Mouse (Mus musculus) brain, embryonic 14.5 days (tissue): ENCODE measurements around the gene Bbof1. TPM values are rescaled to one million over a fixed set of nuclear protein-coding genes. Genes with fewer than 3 reads are reported as not detected.

Experiments used
- DNase-seq: peaks from one replicate; pipeline ENCODE4 v3.0.0-alpha.2; 2011; ENCODE audit warnings: low read depth
- CTCF ChIP-seq: fragments of 200-500 bp; IDR thresholded peaks from 2 replicates; pipeline ENCODE4 v1.5.1; 2012; ENCODE audit warnings: inconsistent platforms, mild to moderate bottlenecking, moderate library complexity, borderline replicate concordance; ENCODE audit not compliant: insufficient read depth, insufficient read length; ENCODE audit errors: extremely low read depth
- POLR2A ChIP-seq: fragments of 200-500 bp; IDR thresholded peaks from 2 replicates; pipeline ENCODE4 v1.6.1; 2012; ENCODE audit warnings: mild to moderate bottlenecking, inconsistent platforms, borderline replicate concordance; ENCODE audit not compliant: poor library complexity, insufficient read depth, insufficient read length, severe bottlenecking; ENCODE audit errors: extremely low read depth
- polyA plus RNA-seq: library from polyadenylated mRNA; depleted of rRNA; stranded (reverse); fragments of >200 nt; gene quantifications from 2 replicates; pipeline ENCODE4 v1.2.3, GENCODE M21; 2012

Bbof1 gene
- polyA plus RNA-seq, 1 experiment = 3.4 TPM

GRCm38 (mm10) chr12:84388097-84388496 lies 20.8 kb upstream of the Bbof1 start:
- DNase-seq = no peak
- no peak for TF ChIP-seq CTCF
- no peak for TF ChIP-seq POLR2A

GRCm38 (mm10) chr12:84388774-84389400 lies 20.0 kb upstream of the Bbof1 start:
- TF ChIP-seq CTCF (no peak), POLR2A (no peak)
- no peak for DNase-seq

DNA sequence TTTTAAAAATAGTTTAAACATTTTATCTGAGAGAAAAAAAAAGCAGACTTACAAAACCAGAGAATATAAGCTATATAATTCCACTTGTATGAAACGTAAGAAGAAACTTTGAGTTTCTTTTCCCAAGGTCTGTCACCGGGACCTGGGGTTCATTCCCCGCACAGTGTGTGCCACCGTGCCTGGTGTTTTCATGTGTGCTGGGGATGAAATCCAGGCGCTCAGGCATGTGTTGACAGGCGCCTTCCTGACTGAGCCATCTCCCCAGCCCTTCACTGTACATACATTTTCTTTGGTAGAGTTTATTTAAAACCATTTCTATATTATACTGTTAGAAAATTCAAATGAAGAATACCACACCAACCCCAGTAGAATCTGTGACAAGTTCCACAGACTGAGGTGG lies 18.5 kb upstream of the Bbof1 start:
- DNase-seq = no peak
- TF ChIP-seq POLR2A (no peak), CTCF (no peak)

GRCm38 (mm10) chr12:84392681-84393080 lies 16.2 kb upstream of the Bbof1 start:
- DNase-seq = no peak
- TF ChIP-seq POLR2A (no peak), CTCF (no peak)

DNA sequence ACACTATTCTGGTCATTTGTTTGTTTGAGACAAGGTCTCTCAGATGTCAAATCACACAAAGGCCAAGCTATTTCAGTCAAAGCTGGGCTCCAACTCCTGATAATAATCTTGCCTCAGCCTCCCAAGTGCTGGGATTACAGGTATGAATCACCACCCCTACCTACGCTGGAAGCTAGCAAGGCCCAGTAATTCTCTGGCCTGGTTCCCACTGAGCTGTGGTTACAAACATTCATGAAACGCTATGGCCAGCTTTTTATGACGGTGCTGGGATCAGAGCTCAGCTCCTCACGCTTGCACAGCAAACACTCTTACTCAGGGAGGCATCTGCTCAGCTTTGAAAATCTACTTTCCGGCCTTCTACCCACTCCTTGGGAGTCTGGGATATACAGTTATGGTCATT lies 15.0 kb upstream of the Bbof1 start:
- DNase-seq = no peak
- TF ChIP-seq CTCF = no peak
- no peak for TF ChIP-seq POLR2A

GRCm38 (mm10) chr12:84396947-84397679 lies 11.8 kb upstream of the Bbof1 start:
- DNase-seq = no peak
- TF ChIP-seq CTCF = no peak
- no peak for TF ChIP-seq POLR2A

- no peak for TF ChIP-seq POLR2A
- no peak for TF ChIP-seq CTCF
Measured at GRCm38 (mm10) chr12:84397685-84398084, 11.2 kb upstream of the Bbof1 start.

GRCm38 (mm10) chr12:84398629-84399028 lies 10.2 kb upstream of the Bbof1 start:
- TF ChIP-seq CTCF (no peak), POLR2A (no peak)

More at GRCm38 (mm10) chr12:84397685-84398084, 11.2 kb upstream of the Bbof1 start:
- DNase-seq = no peak

GRCm38 (mm10) chr12:84399135-84399534 lies 9.7 kb upstream of the Bbof1 start:
- no peak for DNase-seq
- TF ChIP-seq POLR2A (no peak), CTCF (no peak)

More at GRCm38 (mm10) chr12:84398629-84399028, 10.2 kb upstream of the Bbof1 start:
- no peak for DNase-seq

DNA sequence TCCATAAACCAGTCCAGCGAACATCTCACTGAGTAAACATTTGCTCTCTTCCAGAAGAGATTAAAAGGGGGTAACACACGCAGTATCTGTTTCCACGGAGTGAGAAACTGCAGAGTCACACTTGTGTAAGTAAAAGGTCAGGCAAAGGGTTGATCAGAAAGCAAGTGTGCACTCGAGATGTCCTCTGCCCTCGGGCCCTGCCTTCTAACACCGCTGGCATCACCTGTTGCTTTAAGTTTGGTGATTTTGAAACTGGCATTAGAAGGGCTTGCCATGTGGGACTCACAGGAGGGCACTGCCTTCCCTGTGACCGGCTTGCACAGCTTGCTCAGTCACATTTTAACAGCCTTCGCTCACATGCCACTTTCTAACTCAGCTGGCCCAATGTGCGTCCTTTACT lies 9.2 kb upstream of the Bbof1 start:
- no peak for TF ChIP-seq CTCF
- TF ChIP-seq POLR2A = no peak
- no peak for DNase-seq

DNA sequence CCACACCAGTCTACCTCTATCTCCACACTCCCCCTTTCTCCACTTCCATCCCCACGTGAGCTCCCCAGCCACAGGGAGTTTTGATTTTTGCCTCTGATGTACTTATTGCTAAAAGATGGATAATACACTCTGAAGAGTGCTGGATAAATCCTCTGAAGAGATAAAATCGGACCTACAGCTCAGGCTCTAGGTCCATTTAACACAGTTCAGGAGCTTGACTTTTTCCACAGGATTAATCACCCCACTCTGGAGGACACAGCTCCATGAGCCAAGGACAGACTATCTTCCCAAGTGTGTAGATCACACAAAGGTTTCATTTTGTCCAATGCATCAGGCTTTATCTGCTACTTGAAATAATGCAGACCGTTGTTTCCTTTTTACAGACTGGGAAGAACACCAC lies 8.8 kb upstream of the Bbof1 start:
- no peak for DNase-seq
- TF ChIP-seq CTCF (no peak), POLR2A (no peak)

- DNase-seq = no peak
- TF ChIP-seq POLR2A (no peak), CTCF (no peak)
Measured at GRCm38 (mm10) chr12:84400653-84401052, 8.2 kb upstream of the Bbof1 start.
